Comparison of ENCODE assay signal across 8 mouse cellular contexts in genomic region chr7:45153586-45153985, GRCm38 (mm10). TPM values are rescaled to one million over a fixed set of nuclear protein-coding genes. Genes with fewer than 3 reads are reported as not detected.
DNase-seq lines count a peak whose midpoint lies in the region; ATAC-seq and TF ChIP-seq lines count a peak whose summit lies in the region.

No protein-coding gene starts in this region.

- H3K4me1 ChIP-seq in heart, postnatal 0 days (ENCODE audit: control insufficient read depth, insufficient read depth): 0 out of 2 replicates have a peak, but pooled peaks cover 7% of the 10 kb centered on the region
- H3K4me1 ChIP-seq in hindbrain, embryonic 11.5 days (replicated peaks; ENCODE audit: control insufficient read depth, insufficient read depth, low read length): peaks cover 2% of the 10 kb centered on the region; the same call in 1 of the 2 replicates
- H3K4me1 ChIP-seq in midbrain, embryonic 12.5 days: peaks cover 22% of the 10 kb centered on the region

- 0 out of 2 replicates have a peak, but pooled peaks cover 4% of the 10 kb centered on the region for H3K36me3 ChIP-seq in heart, postnatal 0 days (replicated peaks; ENCODE audit: control insufficient read depth, insufficient read depth, low read length)
- 0 out of 2 replicates have a peak, but pooled peaks cover 2% of the 10 kb centered on the region for H3K36me3 ChIP-seq in hindbrain, embryonic 11.5 days (ENCODE audit: control insufficient read depth, insufficient read depth, low read length)
- 0 out of 2 replicates have a peak, but pooled peaks cover 8% of the 10 kb centered on the region for H3K36me3 ChIP-seq in midbrain, embryonic 12.5 days

- ATAC-seq in heart, postnatal 0 days (ENCODE audit: insufficient read depth, low read depth): no peak
- ATAC-seq in hindbrain, embryonic 11.5 days (ENCODE audit: low FRiP score): peak; percentile 25; the same call in 1 of the 2 replicates
- no peak for ATAC-seq in midbrain, embryonic 12.5 days (ENCODE audit: low FRiP score, low read depth)
- ATAC-seq in activated CD4-positive, CD25-positive, alpha-beta regulatory T cell, adult 4 months: no peak

- 1% methylated on average over 5 of the region's 5 CpGs for WGBS in heart, postnatal 0 days
- WGBS in hindbrain, embryonic 11.5 days: 9% methylated on average over 5 of the region's 5 CpGs
- WGBS in midbrain, embryonic 12.5 days: 6% methylated on average over 5 of the region's 5 CpGs

- no peaks in the 10 kb centered on the region for H3K27me3 ChIP-seq in heart, postnatal 0 days (ENCODE audit: control insufficient read depth, insufficient read depth, low read length)
- no peaks in the 10 kb centered on the region for H3K27me3 ChIP-seq in hindbrain, embryonic 11.5 days (ENCODE audit: control insufficient read depth, insufficient read depth, low read length)
- no peaks in the 10 kb centered on the region for H3K27me3 ChIP-seq in midbrain, embryonic 12.5 days

- no peak for TF ChIP-seq EP300 in heart, postnatal 0 days (IDR thresholded peaks at IDR 0.05; ENCODE audit: low read depth)

- H3K27ac ChIP-seq in heart, postnatal 0 days (ENCODE audit: low read depth): peak overlapping the region; percentile 97
- peak overlapping the region; percentile 80 for H3K27ac ChIP-seq in hindbrain, embryonic 11.5 days (ENCODE audit: low read depth, low read length)
- peak overlapping the region; percentile 93 for H3K27ac ChIP-seq in midbrain, embryonic 12.5 days (replicated peaks)

- no peak for TF ChIP-seq CTCF in heart, postnatal 0 days (IDR thresholded peaks at IDR 0.05; ENCODE audit: low read depth)

- peak overlapping the region; percentile 76 for H3K4me3 ChIP-seq in heart, postnatal 0 days (ENCODE audit: low read depth, low read length)
- H3K4me3 ChIP-seq in hindbrain, embryonic 11.5 days (ENCODE audit: low read depth, low read length): peak overlapping the region; percentile 65
- peak overlapping the region; percentile 69 for H3K4me3 ChIP-seq in midbrain, embryonic 12.5 days

- no peaks in the 10 kb centered on the region for H3K9me3 ChIP-seq in heart, postnatal 0 days (replicated peaks; ENCODE audit: control insufficient read depth, low read length)
- no peaks in the 10 kb centered on the region for H3K9me3 ChIP-seq in hindbrain, embryonic 11.5 days (ENCODE audit: control insufficient read depth, low read length)
- H3K9me3 ChIP-seq in midbrain, embryonic 12.5 days: no peaks in the 10 kb centered on the region

- H3K9ac ChIP-seq in heart, postnatal 0 days (replicated peaks; ENCODE audit: low read depth, low read length): peak overlapping the region; percentile 83
- H3K9ac ChIP-seq in hindbrain, embryonic 11.5 days (ENCODE audit: low read depth, low read length): peak overlapping the region; percentile 91
- H3K9ac ChIP-seq in midbrain, embryonic 12.5 days (replicated peaks): peak overlapping the region; percentile 86

- intact Hi-C loops in left cerebral cortex, postnatal 10 days (cut with DNase I): no loop called here

- peak overlapping the region; percentile 83 for H3K4me2 ChIP-seq in heart, postnatal 0 days (ENCODE audit: low read depth, low read length)
- peak overlapping the region; percentile 74 for H3K4me2 ChIP-seq in hindbrain, embryonic 11.5 days (replicated peaks; ENCODE audit: low read depth, low read length)
- H3K4me2 ChIP-seq in midbrain, embryonic 12.5 days (replicated peaks): peak overlapping the region; percentile 78

- no peak for DNase-seq in heart, postnatal 0 days (ENCODE audit: low spot score)
- DNase-seq in heart, adult 8-10 months (ENCODE audit: low spot score): no peak
- peak; percentile 47 for DNase-seq in NIH3T3 (ENCODE audit: low read depth)
- no peak for DNase-seq in hindbrain, embryonic 11.5 days (ENCODE audit: low spot score)
- no peak for DNase-seq in left cerebral cortex, postnatal 10 days (ENCODE audit: extremely low spot score in 1 of 2, low spot score in 2 of 2)
- DNase-seq in right cerebral cortex, adult 2 months (ENCODE audit: low spot score in 2 of 2): no peak

RNA-seq across cellular contexts. Expression of gene Pih1d1, which starts 0.5 kb away (rescaled TPM):
- 142 and 152 TPM in 2 replicates for total RNA-seq in heart, postnatal 0 days (2014; rRNA removed; ENCODE audit: low replicate concordance)
- polyA plus RNA-seq in heart, postnatal 0 days (2015; fragmentation: Nextera tagmentation; extraction: Ambion mirVana): 56.3 and 60.0 TPM in 2 replicates
- total RNA-seq in heart, adult 8-10 months (2022): 10 to 100 TPM; 40.4 to 50.5 (median 48.0) TPM
- polyA plus RNA-seq in hindbrain, embryonic 11.5 days (2014; fragmentation: Nextera tagmentation; extraction: Ambion mirVana): 105 TPM in 2 replicates
- polyA plus RNA-seq in midbrain, embryonic 12.5 days (2016; fragmentation: Nextera tagmentation; extraction: Ambion mirVana): 92.3 and 103 TPM in 2 replicates
- polyA plus RNA-seq in activated CD4-positive, CD25-positive, alpha-beta regulatory T cell, adult 4 months (2017; shearing (Covaris generic)): 10 to 100 TPM; 44.4 to 53.0 TPM
- 10 to 100 TPM; 60.0 to 66.7 TPM for total RNA-seq in left cerebral cortex, postnatal 10 days (2021)

RNA-seq across cellular contexts. Expression of gene Aldh16a1, which starts 0.8 kb away (rescaled TPM):
- total RNA-seq in heart, postnatal 0 days (2014; rRNA removed; ENCODE audit: low replicate concordance): 29.2 and 40.1 TPM in 2 replicates
- polyA plus RNA-seq in heart, postnatal 0 days (2015; fragmentation: Nextera tagmentation; extraction: Ambion mirVana): 18.2 and 22.8 TPM in 2 replicates
- 10 to 100 TPM; 24.9 to 36.9 (median 29.2) TPM for total RNA-seq in heart, adult 8-10 months (2022)
- 20.8 and 28.6 TPM in 2 replicates for polyA plus RNA-seq in hindbrain, embryonic 11.5 days (2014; fragmentation: Nextera tagmentation; extraction: Ambion mirVana)
- 38.0 and 39.4 TPM in 2 replicates for polyA plus RNA-seq in midbrain, embryonic 12.5 days (2016; fragmentation: Nextera tagmentation; extraction: Ambion mirVana)
- 10 to 100 TPM; 21.4 to 27.4 TPM for polyA plus RNA-seq in activated CD4-positive, CD25-positive, alpha-beta regulatory T cell, adult 4 months (2017; shearing (Covaris generic))
- 10 to 100 TPM; 13.3 to 16.7 TPM for total RNA-seq in left cerebral cortex, postnatal 10 days (2021)

RNA-seq across cellular contexts. Expression of gene Slc17a7, which starts 10.2 kb away (rescaled TPM):
- 7.5 and 12.7 TPM in 2 replicates for total RNA-seq in heart, postnatal 0 days (2014; rRNA removed; ENCODE audit: low replicate concordance)
- 4.3 and 5.4 TPM in 2 replicates for polyA plus RNA-seq in heart, postnatal 0 days (2015; fragmentation: Nextera tagmentation; extraction: Ambion mirVana)
- 10 to 100 TPM; 32.0 to 50.7 (median 41.1) TPM for total RNA-seq in heart, adult 8-10 months (2022)
- polyA plus RNA-seq in hindbrain, embryonic 11.5 days (2014; fragmentation: Nextera tagmentation; extraction: Ambion mirVana): 0.51 and 1.1 TPM in 2 replicates
- polyA plus RNA-seq in midbrain, embryonic 12.5 days (2016; fragmentation: Nextera tagmentation; extraction: Ambion mirVana): 0.61 and 1.0 TPM in 2 replicates
- not detected for polyA plus RNA-seq in activated CD4-positive, CD25-positive, alpha-beta regulatory T cell, adult 4 months (2017; shearing (Covaris generic))
- 1,000 to 10,000 TPM; 1,057 to 1,070 TPM for total RNA-seq in left cerebral cortex, postnatal 10 days (2021)

RNA-seq across cellular contexts. Expression of gene Flt3l, which starts 17.4 kb away (rescaled TPM):
- total RNA-seq in heart, postnatal 0 days (2014; rRNA removed; ENCODE audit: low replicate concordance): 8.1 and 23.3 TPM in 2 replicates
- polyA plus RNA-seq in heart, postnatal 0 days (2015; fragmentation: Nextera tagmentation; extraction: Ambion mirVana): 1.8 and 2.0 TPM in 2 replicates
- total RNA-seq in heart, adult 8-10 months (2022): 1 to 10 TPM; 6.1 to 7.9 (median 6.5) TPM
- polyA plus RNA-seq in hindbrain, embryonic 11.5 days (2014; fragmentation: Nextera tagmentation; extraction: Ambion mirVana): 1.5 and 1.6 TPM in 2 replicates
- polyA plus RNA-seq in midbrain, embryonic 12.5 days (2016; fragmentation: Nextera tagmentation; extraction: Ambion mirVana): 0.64 and 1.2 TPM in 2 replicates
- polyA plus RNA-seq in activated CD4-positive, CD25-positive, alpha-beta regulatory T cell, adult 4 months (2017; shearing (Covaris generic)): 100 to 1,000 TPM; 118 to 125 TPM
- total RNA-seq in left cerebral cortex, postnatal 10 days (2021): 1 to 10 TPM; 2.7 to 3.3 TPM

RNA-seq across cellular contexts. Expression of gene Gm45713, which starts 17.6 kb away (rescaled TPM):
- total RNA-seq in heart, postnatal 0 days (2014; rRNA removed; ENCODE audit: low replicate concordance): 0.19 and 0.23 TPM in 2 replicates
- polyA plus RNA-seq in heart, postnatal 0 days (2015; fragmentation: Nextera tagmentation; extraction: Ambion mirVana): 0.29 and 0.78 TPM in 2 replicates
- total RNA-seq in heart, adult 8-10 months (2022): 1 to 10 TPM in 1 of 4 experiments, not detected in 3; 1.7 TPM
- polyA plus RNA-seq in hindbrain, embryonic 11.5 days (2014; fragmentation: Nextera tagmentation; extraction: Ambion mirVana): 0.47 TPM in 1 of 2 replicates, not detected in the other
- 0.25 and 0.45 TPM in 2 replicates for polyA plus RNA-seq in midbrain, embryonic 12.5 days (2016; fragmentation: Nextera tagmentation; extraction: Ambion mirVana)
- not detected for polyA plus RNA-seq in activated CD4-positive, CD25-positive, alpha-beta regulatory T cell, adult 4 months (2017; shearing (Covaris generic))
- not detected for total RNA-seq in left cerebral cortex, postnatal 10 days (2021)
